Mouse (Mus musculus): ENCODE measurements around the gene Supt4a.
A peak's percentile ranks its signal among the peaks of the same experiment; 100 is the strongest.

DNA sequence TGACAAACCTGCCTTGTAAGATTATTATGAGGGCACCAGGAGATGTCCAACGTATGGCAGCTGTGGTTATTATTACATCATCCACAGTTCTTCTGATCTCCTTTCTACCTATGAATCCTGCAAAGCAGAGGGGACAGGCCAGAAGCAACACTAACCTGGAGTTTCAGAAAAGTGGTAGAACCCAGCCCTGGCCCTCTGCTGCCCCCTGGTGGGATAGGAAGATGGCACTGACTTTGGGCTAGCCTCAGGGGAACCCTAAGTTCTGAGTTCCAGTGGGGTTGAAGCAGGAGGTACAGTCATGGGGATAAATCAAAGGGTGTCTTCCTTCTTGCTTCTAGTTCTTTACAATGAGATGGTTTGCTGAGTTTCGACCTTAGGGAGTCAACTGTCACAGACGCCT is 33.6 kb downstream of the Supt4a start:
- TF ChIP-seq CTCF (IDR thresholded peaks at IDR 0.05; ENCODE audit: low read depth, low read length) (peak; percentile 75), POLR2AphosphoS5 (IDR thresholded peaks at IDR 0.05; ENCODE audit: insufficient replicate concordance, low read depth, low read length) (no peak), GATA1 (IDR thresholded peaks at IDR 0.05; ENCODE audit: borderline replicate concordance, low read length) (no peak)
